Mouse (Mus musculus) left cerebral cortex, adult 8-10 months (tissue): Measurements from ENCODE around the gene Mettl18. TPM values are rescaled to one million over a fixed set of nuclear protein-coding genes. Genes with fewer than 3 reads are reported as not detected.

Experiments
- DNase-seq, 2 experiments: peaks; one replicate each; pipeline ENCODE4 v3.0.0; 2022; ENCODE audit warnings: low spot score in 2 of 2
- total RNA-seq, 4 experiments: library from RNA; stranded (reverse); gene quantifications; 2 replicates each; pipeline ENCODE4 v1.2.4; 2022

The Mettl18 gene
- total RNA-seq, 4 experiments from 2014 or later, result 5.4 to 6.3 (median 5.9) TPM

- no peak for DNase-seq
These were observed 48.9 kb downstream of the Mettl18 start for GRCm38 (mm10) chr1:164043549-164043948.

Other genes starting within 250 kb of the Mettl18 start
- 100 to 1,000 TPM; 180 to 202 (median 190) TPM for gene Kifap3, start 215.3 kb upstream of the Mettl18 start, total RNA-seq
- 10 to 100 TPM; 23.9 to 27.7 (median 24.9) TPM for gene Scyl3, start 65.8 kb upstream of the Mettl18 start, total RNA-seq
- 1 to 10 TPM in 3 of 4 experiments, under 1 TPM in 1; 0.95 to 2.5 (median 1.5) TPM for gene BC055324, start 93 bp upstream of the Mettl18 start, total RNA-seq
- under 1 TPM in 1 of 4 experiments, not detected in 3; 0.12 TPM for gene Sele, start 53.3 kb downstream of the Mettl18 start, total RNA-seq
- gene Sell, start 67.1 kb downstream of the Mettl18 start, total RNA-seq, result under 1 TPM in 1 of 4 experiments, not detected in 3; 0.32 TPM
- gene Selp, start 120.4 kb downstream of the Mettl18 start, total RNA-seq, result not detected
- gene F5, start 156.9 kb downstream of the Mettl18 start, total RNA-seq, result 1 to 10 TPM in 2 of 4 experiments, under 1 TPM in 2; 0.33 to 3.9 (median 1.0) TPM